Mouse (Mus musculus) brain, embryonic 14.5 days (tissue): ENCODE data around the gene Adipoq.

ENCODE experiments used
- CTCF ChIP-seq: fragments of 200-500 bp; IDR thresholded peaks from 2 replicates; pipeline ENCODE4 v1.5.1; 2012; ENCODE audit warnings: inconsistent platforms, mild to moderate bottlenecking, moderate library complexity, borderline replicate concordance; ENCODE audit not compliant: insufficient read depth, insufficient read length; ENCODE audit errors: extremely low read depth
- POLR2A ChIP-seq: fragments of 200-500 bp; IDR thresholded peaks from 2 replicates; pipeline ENCODE4 v1.6.1; 2012; ENCODE audit warnings: mild to moderate bottlenecking, inconsistent platforms, borderline replicate concordance; ENCODE audit not compliant: poor library complexity, insufficient read depth, insufficient read length, severe bottlenecking; ENCODE audit errors: extremely low read depth

DNA sequence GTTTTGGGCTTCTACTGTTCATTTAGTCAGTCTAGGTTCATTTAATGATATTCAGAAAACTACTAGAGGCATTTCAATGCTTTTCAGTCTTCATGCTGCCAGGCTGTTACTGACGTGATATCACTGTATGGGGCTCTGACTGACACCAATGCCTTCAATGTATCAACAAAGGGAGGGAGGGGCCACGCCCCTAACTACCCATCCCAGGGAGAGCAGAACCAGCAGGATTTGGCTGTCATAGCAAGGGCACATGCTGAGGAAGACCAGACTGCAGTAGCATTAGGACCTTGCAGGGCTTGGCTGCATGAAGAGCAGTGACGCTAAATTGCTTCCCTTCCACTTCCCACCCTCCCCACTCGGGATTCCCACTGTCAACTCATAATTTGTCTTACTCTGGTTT is 29.2 kb upstream of the Adipoq start:
- TF ChIP-seq CTCF = no peak
- TF ChIP-seq POLR2A = no peak
